Mouse (Mus musculus) activated CD4-positive, CD25-positive, alpha-beta regulatory T cell, adult 4 months (primary cell): ENCODE results near the gene Eif4h. TPM values are rescaled to one million over a fixed set of nuclear protein-coding genes. Genes with fewer than 3 reads are reported as not detected.

Experiments used
- polyA plus RNA-seq, 2 experiments: library from polyadenylated mRNA; unstranded; fragments of 100-300 nt; shearing (Covaris generic); gene quantifications; one replicate each; pipeline ENCODE4 v1.2.1; 2017

Gene Eif4h
- polyA plus RNA-seq, 2 experiments from 2014 or later: 112 to 143 TPM

Other genes starting within 250 kb of the Eif4h start
- 1 to 10 TPM; 7.5 to 7.9 TPM for gene Gtf2ird1, start 182.8 kb downstream of the Eif4h start, polyA plus RNA-seq
- gene Clip2, start 87.1 kb downstream of the Eif4h start, polyA plus RNA-seq: 1 to 10 TPM in 1 of 2 experiments, under 1 TPM in 1; 0.30 to 1.1 TPM
- under 1 TPM in 1 of 2 experiments, not detected in 1; 0.43 TPM for gene Syna, start 79.3 kb downstream of the Eif4h start, polyA plus RNA-seq
- gene Rfc2, start 58.1 kb downstream of the Eif4h start, polyA plus RNA-seq: 100 to 1,000 TPM; 129 to 149 TPM
- 1 to 10 TPM; 3.8 to 5.4 TPM for gene Lat2, start 24.5 kb downstream of the Eif4h start, polyA plus RNA-seq
- 1 to 10 TPM; 3.8 to 4.2 TPM for gene Limk1, start 49.1 kb upstream of the Eif4h start, polyA plus RNA-seq
- under 1 TPM in 1 of 2 experiments, not detected in 1; 0.15 TPM for gene Eln, start 107.8 kb upstream of the Eif4h start, polyA plus RNA-seq